Mouse (Mus musculus) hindbrain, embryonic 13.5 days (tissue): ENCODE results near the gene BC049715. TPM values are rescaled to one million over a fixed set of nuclear protein-coding genes. Genes with fewer than 3 reads are reported as not detected.

Source experiments
- ATAC-seq: fragments of 200-750 bp; cut with Nextera tagmentation; 2 replicates; pipeline ENCODE4 v1.8.0; 2017; ENCODE audit warnings: moderate TSS enrichment; ENCODE audit not compliant: low FRiP score
- H3K27ac ChIP-seq: fragments of 300-500 bp; sonication (generic); 2 replicates; pipeline ENCODE4 v1.5.1; 2015; ENCODE audit warnings: inconsistent platforms, mild to moderate bottlenecking, moderate library complexity
- H3K27me3 ChIP-seq: fragments of 300-500 bp; sonication (generic); 2 replicates; pipeline ENCODE4 v1.6.1; 2015; ENCODE audit warnings: mild to moderate bottlenecking, inconsistent platforms
- H3K36me3 ChIP-seq: fragments of 300-500 bp; sonication (generic); 2 replicates; pipeline ENCODE4 v1.6.1; 2015; ENCODE audit warnings: mild to moderate bottlenecking, inconsistent platforms
- H3K4me1 ChIP-seq: fragments of 300-500 bp; sonication (generic); replicated peaks from 2 replicates; pipeline ENCODE4 v1.6.1; 2015; ENCODE audit warnings: inconsistent platforms
- H3K4me2 ChIP-seq: fragments of 300-500 bp; sonication (generic); 2 replicates; pipeline ENCODE4 v1.6.1; 2015; ENCODE audit warnings: inconsistent platforms, mild to moderate bottlenecking, moderate library complexity
- H3K4me3 ChIP-seq: fragments of 300-500 bp; sonication (generic); 2 replicates; pipeline ENCODE4 v1.5.1; 2015; ENCODE audit warnings: mild to moderate bottlenecking, inconsistent platforms
- H3K9ac ChIP-seq: fragments of 300-500 bp; sonication (generic); 2 replicates; pipeline ENCODE4 v1.6.1; 2015; ENCODE audit warnings: mild to moderate bottlenecking, inconsistent platforms
- H3K9me3 ChIP-seq: fragments of 300-500 bp; sonication (generic); 2 replicates; pipeline ENCODE4 v1.6.1; 2016; ENCODE audit warnings: inconsistent platforms
- WGBS: fragments of 180-500 bp; shearing (Covaris S2); methylation state at CpG from one replicate; pipeline ENCODE4 v1.1.7; 2015; 5-methylcytosine and 5-hydroxymethylcytosine counted together
- polyA plus RNA-seq: library from polyadenylated mRNA; unstranded; fragments of >200 nt; fragmentation: Nextera tagmentation; extraction: Ambion mirVana; gene quantifications from 2 replicates; pipeline ENCODE4 v1.2.1, GENCODE M21; 2015

Gene BC049715
- polyA plus RNA-seq, 1 experiment from 2014 or later = 1.5 TPM

DNA sequence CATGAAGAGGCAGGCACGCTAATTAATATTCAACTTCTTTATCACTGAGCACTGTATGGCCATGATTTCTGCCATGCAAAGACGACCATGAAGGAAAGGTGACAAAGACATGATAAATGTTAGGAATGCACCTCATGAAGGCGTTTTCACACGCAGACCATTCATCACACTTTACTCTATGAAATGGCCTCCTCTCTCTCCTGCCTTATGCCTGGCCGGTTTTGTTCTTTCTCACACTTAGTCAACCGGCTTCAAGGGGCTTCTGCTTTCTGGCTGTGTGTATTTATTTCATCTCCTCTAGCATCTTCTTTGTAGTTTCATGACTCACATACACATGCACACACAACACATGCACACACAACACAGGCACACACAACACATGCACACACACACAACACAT lies 26.2 kb upstream of the BC049715 start:
- no peak for ATAC-seq
- Histone ChIP-seq H3K4me1 (peaks cover 14% of the 10 kb centered on the region), H3K9ac (no peak overlapping the region), H3K4me3 (no peak overlapping the region), H3K27ac (no peak overlapping the region), H3K4me2 (no peak overlapping the region), H3K9me3 (no peaks in the 10 kb centered on the region), H3K36me3 (no peaks in the 10 kb centered on the region), H3K27me3 (no peaks in the 10 kb centered on the region)
- WGBS = 84% methylated on average over 6 of the region's 6 CpGs

DNA sequence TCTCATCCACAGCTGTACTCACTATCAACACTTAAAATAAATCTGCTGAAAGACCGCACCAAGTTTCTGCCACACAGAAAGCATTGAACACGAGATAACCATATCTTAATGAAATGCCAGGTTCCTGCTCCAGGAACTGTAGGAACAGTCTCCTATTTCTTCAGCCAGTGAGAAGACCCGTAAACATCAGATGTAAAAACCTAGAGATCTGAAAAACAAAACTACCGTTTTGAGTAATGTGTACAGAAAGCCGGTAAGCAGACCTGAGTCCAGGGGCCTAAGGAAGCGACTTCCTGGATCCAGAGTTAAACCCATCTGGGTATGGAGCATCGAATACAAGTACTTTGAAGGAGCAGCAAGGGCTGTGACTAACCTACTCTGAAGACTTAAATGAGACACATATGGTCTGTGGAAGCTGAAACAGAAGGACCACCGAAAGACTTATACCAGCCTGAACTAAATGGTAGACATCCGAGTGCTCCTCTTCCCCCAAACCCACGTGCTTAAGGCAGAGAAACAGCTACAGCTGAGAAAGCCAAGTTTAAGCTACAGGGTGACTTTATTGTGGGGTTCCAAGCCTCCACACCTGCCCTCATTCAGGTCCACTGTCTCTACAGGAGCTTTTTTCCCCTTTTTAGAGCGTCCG lies 24.2 kb upstream of the BC049715 start:
- Histone ChIP-seq H3K4me2 (peak overlapping the region; percentile 81), H3K27ac (peak overlapping the region; percentile 100), H3K9me3 (no peaks in the 10 kb centered on the region), H3K4me3 (peak overlapping the region; percentile 72), H3K27me3 (no peaks in the 10 kb centered on the region), H3K36me3 (no peaks in the 10 kb centered on the region), H3K9ac (peak overlapping the region; percentile 99), H3K4me1 (peaks cover 20% of the 10 kb centered on the region)
- WGBS = 22% methylated on average over 12 of the region's 12 CpGs
- no peak for ATAC-seq

DNA sequence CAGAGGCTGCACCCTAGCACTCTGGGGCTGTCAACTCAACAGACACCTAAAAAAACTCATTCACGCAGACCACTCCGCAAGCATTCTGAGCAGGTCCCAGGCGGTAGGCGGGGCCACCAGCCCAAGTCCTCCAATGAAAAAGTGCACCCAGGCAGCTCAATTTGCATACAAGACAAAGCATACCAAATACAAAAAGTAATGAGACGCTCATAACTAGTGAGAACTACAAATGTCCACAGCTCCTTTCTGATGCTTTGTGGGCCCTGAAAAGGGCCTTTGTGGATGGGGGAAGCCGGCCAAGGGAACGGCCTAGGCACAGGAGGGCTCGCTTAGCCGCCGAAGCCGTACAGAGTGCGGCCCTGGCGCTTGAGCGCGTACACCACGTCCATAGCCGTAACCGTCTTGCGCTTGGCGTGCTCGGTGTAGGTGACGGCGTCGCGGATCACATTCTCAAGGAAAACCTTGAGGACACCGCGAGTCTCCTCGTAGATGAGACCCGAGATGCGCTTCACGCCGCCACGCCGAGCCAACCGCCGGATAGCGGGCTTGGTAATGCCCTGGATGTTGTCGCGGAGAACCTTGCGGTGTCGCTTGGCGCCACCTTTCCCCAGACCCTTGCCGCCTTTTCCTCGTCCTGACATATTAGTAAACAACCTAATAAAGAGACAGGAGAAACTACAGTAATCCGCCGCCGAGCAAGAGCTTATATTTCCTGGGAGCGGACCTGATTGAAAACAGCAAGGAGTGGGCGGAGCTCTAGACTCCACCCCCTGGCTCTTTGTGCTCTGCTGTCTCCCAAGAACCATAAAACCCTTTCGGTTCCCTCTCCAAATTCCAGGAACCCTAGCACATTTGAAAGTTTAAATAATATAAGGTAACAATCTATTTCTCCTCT lies 23.4 kb upstream of the BC049715 start, which contains the start of gene Hist4h4:
Gene Hist4h4, minus strand, starts transcription at position 677 of the 895 bp plus-strand sequence.
- peak within 1 kb of the TSS; percentile 100 for H3K27ac ChIP-seq
- H3K9me3 ChIP-seq = no peaks in the 10 kb centered on the region
- ATAC-seq = peak; percentile 80
- peak within 1 kb of the TSS; percentile 72 for H3K4me3 ChIP-seq
- H3K9ac ChIP-seq = peak within 1 kb of the TSS; percentile 99
- H3K4me1 ChIP-seq = peaks cover 24% of the 10 kb centered on the region
- WGBS = under 1% methylated on average over 50 of the region's 50 CpGs
- peak within 1 kb of the TSS; percentile 81 for H3K4me2 ChIP-seq
- H3K27me3 ChIP-seq = no peaks in the 10 kb centered on the region
- H3K36me3 ChIP-seq = no peaks in the 10 kb centered on the region

DNA sequence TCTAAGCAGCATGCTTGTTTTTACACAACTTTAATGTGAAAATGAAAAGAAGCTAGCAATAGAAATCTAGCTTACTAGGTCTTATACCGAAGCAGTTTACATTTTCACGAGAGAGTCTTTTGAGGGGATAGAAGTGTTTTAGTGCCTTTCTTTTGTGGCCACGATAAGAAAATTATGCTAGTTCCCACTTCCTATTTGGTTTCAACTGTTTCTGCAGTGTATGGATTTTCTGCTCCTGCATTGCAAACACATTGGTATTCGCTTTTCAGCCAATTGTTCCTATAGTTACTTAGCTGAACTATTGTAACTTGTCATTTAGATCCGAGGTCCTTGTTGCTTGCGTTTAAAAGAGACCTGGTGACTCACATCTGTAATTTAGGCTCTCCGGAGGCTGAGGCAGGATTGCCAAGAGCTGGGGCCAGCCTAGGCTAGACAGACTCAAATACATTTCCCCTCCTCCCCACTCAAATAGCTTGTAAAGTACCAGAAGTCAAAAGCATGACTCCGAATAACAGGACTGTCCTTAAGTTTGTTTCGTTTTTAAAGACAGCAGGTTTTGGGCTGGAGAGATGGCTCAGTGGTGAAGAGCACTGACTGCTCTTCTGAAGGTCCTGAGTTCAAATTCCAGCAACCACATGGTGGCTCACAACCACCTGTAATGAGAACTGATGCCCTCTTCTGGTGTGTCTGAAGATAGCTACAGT lies 22.6 kb upstream of the BC049715 start:
- H3K4me1 ChIP-seq = peaks cover 33% of the 10 kb centered on the region
- H3K4me3 ChIP-seq = peak overlapping the region; percentile 72
- H3K9me3 ChIP-seq = no peaks in the 10 kb centered on the region
- no peaks in the 10 kb centered on the region for H3K27me3 ChIP-seq
- peak overlapping the region; percentile 81 for H3K4me2 ChIP-seq
- ATAC-seq = no peak
- 36% methylated on average over 9 of the region's 9 CpGs for WGBS
- H3K36me3 ChIP-seq = no peaks in the 10 kb centered on the region
- H3K27ac ChIP-seq = peak overlapping the region; percentile 100
- peak overlapping the region; percentile 99 for H3K9ac ChIP-seq

DNA sequence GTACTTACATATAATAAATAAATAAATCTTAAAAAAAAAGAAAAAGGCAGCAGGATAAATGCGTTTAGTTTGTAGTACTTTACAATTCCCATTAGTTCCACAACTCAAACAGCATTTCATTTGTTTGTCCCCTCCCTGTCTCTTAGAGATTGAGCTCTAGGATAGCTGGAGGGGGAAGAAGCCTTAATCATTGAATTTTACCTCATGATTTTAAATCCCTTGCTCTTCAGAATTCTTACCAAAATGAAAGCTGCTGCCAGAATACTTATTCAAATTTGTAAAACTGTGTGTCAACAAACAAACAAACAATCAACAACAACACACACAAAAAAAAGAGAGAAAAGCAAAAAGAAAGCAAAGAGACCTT lies 22.0 kb upstream of the BC049715 start:
- 91% methylated on average over 1 of the region's 1 CpGs for WGBS
- H3K4me1 ChIP-seq = peaks cover 38% of the 10 kb centered on the region
- no peaks in the 10 kb centered on the region for H3K27me3 ChIP-seq
- H3K27ac ChIP-seq = no peak overlapping the region
- no peaks in the 10 kb centered on the region for H3K36me3 ChIP-seq
- H3K4me2 ChIP-seq = no peak overlapping the region
- H3K9ac ChIP-seq = no peak overlapping the region
- H3K9me3 ChIP-seq = no peaks in the 10 kb centered on the region
- no peak overlapping the region for H3K4me3 ChIP-seq
- ATAC-seq = no peak

DNA sequence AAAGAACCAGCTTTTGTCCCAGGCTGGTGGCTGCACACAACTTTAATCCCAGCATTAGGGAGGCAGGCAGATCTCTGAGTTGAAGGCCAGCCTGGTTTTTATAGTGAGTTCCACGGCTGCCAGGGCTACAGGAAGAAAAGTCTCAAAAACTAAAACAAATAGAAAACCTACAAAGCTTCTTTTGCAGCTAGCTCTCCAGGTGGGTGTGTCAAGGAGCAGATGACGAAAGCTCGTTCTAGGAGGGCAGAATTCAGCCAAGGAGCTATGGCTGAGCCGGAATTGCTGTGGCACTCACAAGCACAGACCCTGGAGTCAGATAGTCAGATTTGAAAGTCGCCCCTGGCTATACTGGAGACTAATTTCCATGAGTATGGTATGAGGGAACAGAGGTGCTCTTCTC lies 20.6 kb upstream of the BC049715 start:
- peaks cover 1% of the 10 kb centered on the region for H3K36me3 ChIP-seq
- H3K4me2 ChIP-seq = no peak overlapping the region
- no peak overlapping the region for H3K9ac ChIP-seq
- H3K27me3 ChIP-seq = no peaks in the 10 kb centered on the region
- H3K27ac ChIP-seq = no peak overlapping the region
- ATAC-seq = no peak
- H3K9me3 ChIP-seq = no peaks in the 10 kb centered on the region
- H3K4me1 ChIP-seq = peaks cover 38% of the 10 kb centered on the region
- 75% methylated on average over 5 of the region's 5 CpGs for WGBS
- no peak overlapping the region for H3K4me3 ChIP-seq

DNA sequence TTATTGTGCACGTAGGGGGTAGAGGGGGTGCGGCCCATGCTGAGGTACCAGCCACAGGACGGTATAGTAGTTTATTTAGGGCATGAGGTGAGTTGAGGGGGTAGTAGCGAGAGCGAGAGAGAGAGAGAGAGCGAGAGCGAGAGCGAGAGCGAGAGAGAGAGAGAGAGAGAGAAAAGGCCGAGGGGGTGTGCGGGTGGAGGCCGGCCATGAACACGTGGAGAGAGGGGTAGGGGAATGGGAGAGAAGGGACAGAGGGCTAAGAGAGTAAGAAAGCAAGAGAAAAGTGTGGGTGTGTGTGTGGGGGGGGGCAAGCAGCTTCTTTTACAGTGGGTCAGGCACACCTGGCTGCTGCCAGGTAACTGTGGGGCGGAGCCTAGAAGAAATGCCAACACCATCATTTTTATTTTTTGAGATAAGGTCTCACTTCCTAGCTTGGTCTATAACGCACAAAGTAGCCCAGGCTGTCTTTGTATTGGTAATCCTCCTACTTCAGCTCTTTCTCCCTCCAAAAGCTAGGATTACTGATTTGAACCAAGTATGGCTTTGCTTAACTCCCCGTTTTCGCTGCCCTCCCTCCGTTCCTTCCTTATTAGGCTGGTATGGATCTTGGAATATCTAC lies 19.9 kb upstream of the BC049715 start:
- peak; percentile 6 for ATAC-seq
- Histone ChIP-seq H3K36me3 (peaks cover 8% of the 10 kb centered on the region), H3K27me3 (no peaks in the 10 kb centered on the region), H3K4me2 (peak overlapping the region; percentile 99), H3K4me3 (peak overlapping the region; percentile 78), H3K4me1 (peaks cover 38% of the 10 kb centered on the region), H3K27ac (peak overlapping the region; percentile 74), H3K9ac (peak overlapping the region; percentile 57), H3K9me3 (no peaks in the 10 kb centered on the region)
- WGBS = 37% methylated on average over 18 of the region's 18 CpGs

DNA sequence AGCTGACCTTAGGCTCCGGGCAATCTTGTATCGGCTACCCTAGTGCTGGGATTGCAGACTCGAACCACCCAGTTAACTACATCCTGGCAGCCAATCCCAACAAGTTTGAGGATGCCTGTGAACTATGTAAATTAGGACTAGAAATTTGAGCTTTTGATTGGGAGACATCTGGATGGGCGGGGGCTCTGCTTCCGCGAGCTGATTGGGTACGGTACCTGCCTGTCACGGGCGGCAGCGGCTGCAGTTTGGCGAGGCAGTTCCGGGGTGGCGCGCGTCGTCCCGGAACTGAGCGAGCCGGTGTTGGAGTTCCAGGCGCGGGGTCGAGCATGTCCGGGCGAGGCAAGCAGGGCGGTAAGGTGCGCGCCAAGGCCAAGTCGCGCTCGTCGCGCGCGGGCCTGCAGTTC lies 19.4 kb upstream of the BC049715 start, which contains the start of gene H2afj:
Gene H2afj, plus strand, starts transcription at position 231 of the 404 bp plus-strand sequence.
- peaks cover 13% of the 10 kb centered on the region for H3K36me3 ChIP-seq
- peak; percentile 86 for ATAC-seq
- H3K4me1 ChIP-seq = peaks cover 35% of the 10 kb centered on the region
- peak within 1 kb of the TSS; percentile 99 for H3K4me2 ChIP-seq
- H3K4me3 ChIP-seq = peak within 1 kb of the TSS; percentile 78
- peak within 1 kb of the TSS; percentile 84 for H3K9ac ChIP-seq
- WGBS = 1% methylated on average over 34 of the region's 34 CpGs
- no peaks in the 10 kb centered on the region for H3K9me3 ChIP-seq
- peak within 1 kb of the TSS; percentile 74 for H3K27ac ChIP-seq
- H3K27me3 ChIP-seq = no peaks in the 10 kb centered on the region

DNA sequence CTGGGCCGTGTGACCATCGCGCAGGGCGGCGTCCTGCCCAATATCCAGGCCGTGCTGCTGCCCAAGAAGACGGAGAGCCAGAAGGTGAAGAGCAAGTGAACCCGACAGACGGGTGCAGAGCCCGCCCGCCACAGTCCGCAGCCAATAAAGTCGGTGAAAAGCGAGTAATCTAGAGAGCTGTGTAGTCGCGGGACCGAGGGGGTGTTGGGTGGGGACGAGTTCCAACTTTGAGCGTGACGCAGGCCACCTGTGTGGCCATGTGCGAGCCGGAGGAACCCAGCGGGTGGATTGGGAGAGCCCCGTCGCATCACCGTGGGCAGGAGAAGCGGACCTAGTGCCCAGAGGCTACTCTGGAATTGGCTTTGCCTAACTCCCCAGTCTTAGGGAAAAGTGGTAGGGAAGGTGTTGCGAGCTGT lies 18.8 kb upstream of the BC049715 start:
- Histone ChIP-seq H3K4me3 (peak overlapping the region; percentile 78), H3K4me1 (peaks cover 29% of the 10 kb centered on the region), H3K27ac (peak overlapping the region; percentile 58; the same call in 1 of the 2 replicates), H3K9me3 (no peaks in the 10 kb centered on the region), H3K4me2 (peak overlapping the region; percentile 99), H3K9ac (peak overlapping the region; percentile 84), H3K27me3 (no peaks in the 10 kb centered on the region), H3K36me3 (peaks cover 18% of the 10 kb centered on the region)
- ATAC-seq = no peak; the same call in none of the 2 replicates
- under 1% methylated on average over 28 of the region's 28 CpGs for WGBS

DNA sequence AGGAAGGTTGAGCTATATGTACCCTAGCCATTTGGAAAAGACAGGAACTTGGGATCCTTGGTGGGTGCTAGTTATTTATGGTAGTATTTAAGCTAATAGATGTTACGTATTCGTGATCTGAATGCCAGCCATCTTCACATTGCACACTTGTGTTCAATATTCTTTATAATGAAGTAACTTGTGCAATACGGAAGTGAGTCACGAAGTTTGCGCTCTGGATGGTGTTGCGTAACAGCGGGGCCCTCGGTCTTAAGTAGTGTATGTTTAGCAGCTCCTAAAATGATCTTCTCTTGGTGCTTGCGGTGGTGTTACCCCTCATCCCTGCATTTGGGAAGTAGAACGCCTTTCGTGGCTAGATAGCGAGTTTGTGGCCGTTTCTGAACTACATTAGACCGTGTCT lies 18.3 kb upstream of the BC049715 start:
- 39% methylated on average over 14 of the region's 14 CpGs for WGBS
- no peak for ATAC-seq
- H3K27ac ChIP-seq = no peak overlapping the region

DNA sequence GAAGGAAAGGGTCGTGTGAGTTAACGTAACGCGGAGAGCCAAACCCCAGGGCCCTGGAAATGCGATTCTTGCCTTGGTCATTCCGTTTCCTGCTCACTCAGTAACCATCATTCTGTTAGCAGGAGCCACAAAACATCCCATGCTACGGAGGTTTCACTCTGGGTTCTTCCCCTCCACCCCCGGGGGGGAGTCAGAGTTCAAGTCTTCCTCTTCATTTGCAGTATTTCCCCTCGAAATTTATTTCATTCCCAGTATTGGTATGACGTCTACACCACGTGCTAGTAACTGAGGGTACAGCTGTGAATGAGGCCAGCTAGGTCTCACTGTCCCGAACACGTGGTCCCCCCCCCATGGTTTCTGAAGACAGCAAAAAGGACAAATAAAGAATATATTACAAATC lies 17.8 kb upstream of the BC049715 start:
- H3K4me1 ChIP-seq = peaks cover 29% of the 10 kb centered on the region
- H3K36me3 ChIP-seq = peaks cover 28% of the 10 kb centered on the region
- WGBS = 80% methylated on average over 13 of the region's 13 CpGs
- peak overlapping the region; percentile 99 for H3K4me2 ChIP-seq
- no peak overlapping the region for H3K9ac ChIP-seq
- H3K27me3 ChIP-seq = no peaks in the 10 kb centered on the region
- ATAC-seq = no peak
- peak overlapping the region; percentile 78; the same call in 1 of the 2 replicates for H3K4me3 ChIP-seq
- H3K27ac ChIP-seq = no peak overlapping the region
- no peaks in the 10 kb centered on the region for H3K9me3 ChIP-seq

More for the DNA sequence above, 18.3 kb upstream of the BC049715 start:
- Histone ChIP-seq H3K4me3 (peak overlapping the region; percentile 78), H3K4me2 (peak overlapping the region; percentile 99), H3K9ac (peak overlapping the region; percentile 84), H3K9me3 (no peaks in the 10 kb centered on the region), H3K27me3 (no peaks in the 10 kb centered on the region), H3K4me1 (peaks cover 29% of the 10 kb centered on the region), H3K36me3 (peaks cover 22% of the 10 kb centered on the region)
